23 mouse cellular contexts compared by ENCODE assay signal in the genomic region with DNA sequence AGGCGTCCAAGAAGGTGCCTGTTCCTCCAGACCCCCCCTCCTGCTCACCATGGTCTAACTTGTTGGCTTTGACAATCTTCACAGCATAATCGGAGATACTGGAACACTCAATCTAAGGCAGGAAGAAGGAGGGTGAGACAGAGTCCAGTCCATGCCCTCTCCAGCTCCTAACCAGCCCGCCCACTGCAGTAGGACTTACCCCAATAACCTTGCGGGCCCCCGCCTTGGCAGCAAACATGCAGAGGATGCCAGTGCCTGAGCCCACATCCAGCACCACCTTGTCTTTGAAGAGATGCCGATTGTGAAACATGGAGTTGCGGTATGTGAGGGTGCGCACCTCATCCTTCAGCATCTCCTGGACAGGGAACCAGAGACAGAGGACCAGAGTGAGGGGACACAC. TPM values are rescaled to one million over a fixed set of nuclear protein-coding genes. Genes with fewer than 3 reads are reported as not detected.
DNase-seq lines count a peak whose midpoint lies in the region; ATAC-seq and TF ChIP-seq lines count a peak whose summit lies in the region.
"Had no signal": no experiment of that assay in that cellular context is flagged by ENCODE, and none has a peak within 500 bp of the region (broad histone marks: within the 10 kb centered on the region; RNA-seq: fewer than 3 reads in every experiment).

No protein-coding gene starts in this region.

- 0 out of 2 replicates have a peak overlapping the region, but pooled peaks have one; percentile 4 for H3K9ac ChIP-seq in embryonic facial prominence, embryonic 12.5 days
- H3K9ac ChIP-seq: embryonic facial prominence, embryonic 13.5 days; embryonic facial prominence, embryonic 15.5 days; forebrain, embryonic 12.5 days had no signal

- H3K36me3 ChIP-seq in embryonic facial prominence, embryonic 12.5 days, result peaks cover 64% of the 10 kb centered on the region
- peaks cover 82% of the 10 kb centered on the region for H3K36me3 ChIP-seq in embryonic facial prominence, embryonic 10.5 days (replicated peaks)
- H3K36me3 ChIP-seq in E14TG2a.4 (ENCODE audit: insufficient read depth, low read length), result peaks cover 84% of the 10 kb centered on the region
- peaks cover 83% of the 10 kb centered on the region for H3K36me3 ChIP-seq in limb, embryonic 10.5 days

- H3K27me3 ChIP-seq in embryonic facial prominence, embryonic 12.5 days, result no peaks in the 10 kb centered on the region
- H3K27me3 ChIP-seq in embryonic facial prominence, embryonic 10.5 days (replicated peaks; ENCODE audit: low read depth, poor library complexity, severe bottlenecking), result no peaks in the 10 kb centered on the region
- no peaks in the 10 kb centered on the region for H3K27me3 ChIP-seq in E14TG2a.4 (ENCODE audit: insufficient read depth, low read length)
- H3K27me3 ChIP-seq in limb, embryonic 10.5 days (ENCODE audit: low read depth, poor library complexity, severe bottlenecking), result no peaks in the 10 kb centered on the region
- H3K27me3 ChIP-seq: embryonic facial prominence, embryonic 13.5 days; embryonic facial prominence, embryonic 15.5 days; forebrain, embryonic 12.5 days had no signal

- no peak for TF ChIP-seq CTCF in E14TG2a.4 (conservative IDR thresholded peaks at IDR 0.05; ENCODE audit: low read length)

- no peak overlapping the region for H3K27ac ChIP-seq in embryonic facial prominence, embryonic 12.5 days
- no peak overlapping the region for H3K27ac ChIP-seq in embryonic facial prominence, embryonic 10.5 days (replicated peaks)
- no peak overlapping the region for H3K27ac ChIP-seq in limb, embryonic 10.5 days
- H3K27ac ChIP-seq: embryonic facial prominence, embryonic 13.5 days; embryonic facial prominence, embryonic 15.5 days; forebrain, embryonic 10.5 days; forebrain, embryonic 12.5 days had no signal

- peaks cover 18% of the 10 kb centered on the region for H3K4me1 ChIP-seq in embryonic facial prominence, embryonic 12.5 days
- H3K4me1 ChIP-seq in embryonic facial prominence, embryonic 10.5 days, result peaks cover 24% of the 10 kb centered on the region
- peaks cover 82% of the 10 kb centered on the region for H3K4me1 ChIP-seq in E14TG2a.4 (replicated peaks; ENCODE audit: low read depth, low read length)
- H3K4me1 ChIP-seq in limb, embryonic 10.5 days, result peaks cover 26% of the 10 kb centered on the region

- H3K9me3 ChIP-seq in embryonic facial prominence, embryonic 12.5 days, result no peaks in the 10 kb centered on the region
- H3K9me3 ChIP-seq in embryonic facial prominence, embryonic 10.5 days, result no peaks in the 10 kb centered on the region
- H3K9me3 ChIP-seq in E14TG2a.4 (ENCODE audit: low read length), result no peaks in the 10 kb centered on the region
- no peaks in the 10 kb centered on the region for H3K9me3 ChIP-seq in limb, embryonic 10.5 days (replicated peaks)
- H3K9me3 ChIP-seq: embryonic facial prominence, embryonic 13.5 days; embryonic facial prominence, embryonic 15.5 days; forebrain, embryonic 10.5 days; forebrain, embryonic 12.5 days; G1E had no signal

- WGBS in embryonic facial prominence, embryonic 12.5 days, result 95% methylated on average over 8 of the region's 8 CpGs
- WGBS in embryonic facial prominence, embryonic 10.5 days, result 95% methylated on average over 8 of the region's 8 CpGs
- 91% methylated on average over 8 of the region's 8 CpGs for whole genome bisulfite sequencing in limb, embryonic 10.5 days

- H3K4me3 ChIP-seq in embryonic facial prominence, embryonic 12.5 days, result no peak overlapping the region
- H3K4me3 ChIP-seq in embryonic facial prominence, embryonic 10.5 days, result no peak overlapping the region
- peak overlapping the region; percentile 10; the same call in 1 of the 2 replicates for H3K4me3 ChIP-seq in E14TG2a.4 (replicated peaks; ENCODE audit: low read length)
- H3K4me3 ChIP-seq in limb, embryonic 10.5 days, result peak overlapping the region; percentile 19; the same call in 1 of the 2 replicates
- H3K4me3 ChIP-seq: embryonic facial prominence, embryonic 13.5 days; embryonic facial prominence, embryonic 15.5 days; erythroblast, embryonic 14.5 days; forebrain, embryonic 10.5 days; forebrain, embryonic 12.5 days had no signal

- DNase-seq in embryonic facial prominence, embryonic 10.5 days (ENCODE audit: low spot score), result no peak
- no peak for DNase-seq in limb, embryonic 10.5 days (ENCODE audit: low spot score)
- DNase-seq in MN1 (ENCODE audit: low spot score), result no peak
- no peak for DNase-seq in spleen, postnatal 36 days (ENCODE audit: low spot score in 2 of 2)
- DNase-seq: adrenal gland, adult 2 months; adrenal gland, postnatal 10 days; adrenal gland, postnatal 25 days; cerebellum, adult 11 months; cerebellum, adult 2 months; cerebellum, adult 9-10 months; cerebellum, postnatal 10 days; cerebellum, postnatal 36 days; embryo, embryonic 11 days had no signal

- H3K4me2 ChIP-seq in embryonic facial prominence, embryonic 12.5 days (replicated peaks), result no peak overlapping the region
- H3K4me2 ChIP-seq: embryonic facial prominence, embryonic 13.5 days; embryonic facial prominence, embryonic 15.5 days; forebrain, embryonic 12.5 days had no signal

- no peak for ATAC-seq in embryonic facial prominence, embryonic 12.5 days (ENCODE audit: insufficient number of reproducible peaks, insufficient read depth, low FRiP score, low TSS enrichment)
- ATAC-seq: forebrain, embryonic 14.5 days; forebrain, embryonic 16.5 days had no signal

RNA-seq across cellular contexts. Expression of a gene that starts 4.8 kb away (rescaled TPM):
- polyA plus RNA-seq in embryonic facial prominence, embryonic 12.5 days (2016; fragmentation: Nextera tagmentation; extraction: Ambion mirVana), result 660 and 677 TPM in 2 replicates
- polyA plus RNA-seq in embryonic facial prominence, embryonic 10.5 days (2016; fragmentation: Nextera tagmentation; extraction: Ambion mirVana), result 968 and 991 TPM in 2 replicates
- polyA plus RNA-seq in limb, embryonic 10.5 days (2016; fragmentation: Nextera tagmentation; extraction: Ambion mirVana), result 979 and 1,027 TPM in 2 replicates

RNA-seq across cellular contexts. Expression of a gene that starts 6.9 kb away (rescaled TPM):
- 32.9 and 35.6 TPM in 2 replicates for polyA plus RNA-seq in embryonic facial prominence, embryonic 12.5 days (2016; fragmentation: Nextera tagmentation; extraction: Ambion mirVana)
- 18.5 and 18.8 TPM in 2 replicates for polyA plus RNA-seq in embryonic facial prominence, embryonic 10.5 days (2016; fragmentation: Nextera tagmentation; extraction: Ambion mirVana)
- 11.4 and 18.8 TPM in 2 replicates for polyA plus RNA-seq in limb, embryonic 10.5 days (2016; fragmentation: Nextera tagmentation; extraction: Ambion mirVana)

RNA-seq across cellular contexts. Expression of a gene that starts 15.9 kb away (rescaled TPM):
- 93.3 and 95.7 TPM in 2 replicates for polyA plus RNA-seq in embryonic facial prominence, embryonic 12.5 days (2016; fragmentation: Nextera tagmentation; extraction: Ambion mirVana)
- 70.3 and 77.5 TPM in 2 replicates for polyA plus RNA-seq in embryonic facial prominence, embryonic 10.5 days (2016; fragmentation: Nextera tagmentation; extraction: Ambion mirVana)
- polyA plus RNA-seq in limb, embryonic 10.5 days (2016; fragmentation: Nextera tagmentation; extraction: Ambion mirVana), result 74.7 and 75.0 TPM in 2 replicates

RNA-seq across cellular contexts. Expression of a gene that starts 17.0 kb away (rescaled TPM):
- 79.9 and 83.5 TPM in 2 replicates for polyA plus RNA-seq in embryonic facial prominence, embryonic 12.5 days (2016; fragmentation: Nextera tagmentation; extraction: Ambion mirVana)
- 87.0 and 90.7 TPM in 2 replicates for polyA plus RNA-seq in embryonic facial prominence, embryonic 10.5 days (2016; fragmentation: Nextera tagmentation; extraction: Ambion mirVana)
- 89.7 and 92.2 TPM in 2 replicates for polyA plus RNA-seq in limb, embryonic 10.5 days (2016; fragmentation: Nextera tagmentation; extraction: Ambion mirVana)

RNA-seq across cellular contexts. Expression of a gene that starts 34.6 kb away (rescaled TPM):
- 43.8 and 47.7 TPM in 2 replicates for polyA plus RNA-seq in embryonic facial prominence, embryonic 12.5 days (2016; fragmentation: Nextera tagmentation; extraction: Ambion mirVana)
- polyA plus RNA-seq in embryonic facial prominence, embryonic 10.5 days (2016; fragmentation: Nextera tagmentation; extraction: Ambion mirVana), result 46.2 and 47.9 TPM in 2 replicates
- polyA plus RNA-seq in limb, embryonic 10.5 days (2016; fragmentation: Nextera tagmentation; extraction: Ambion mirVana), result 47.8 and 50.6 TPM in 2 replicates

Comparison
In these comparisons a context has a peak if more than half of its experiments do, and no peak if none do; other contexts are left out.
1. H3K4me3 ChIP-seq: peak in E14TG2a.4 (single experiment) and limb, embryonic 10.5 days (single experiment); none in embryonic facial prominence, embryonic 12.5 days (single experiment) and embryonic facial prominence, embryonic 10.5 days (single experiment).